Mouse (Mus musculus): ENCODE measurements around the gene Gnat2.

- TF ChIP-seq CTCF (conservative IDR thresholded peaks at IDR 0.05; ENCODE audit: low read length) (no peak), NANOG (IDR thresholded peaks at IDR 0.05; ENCODE audit: borderline replicate concordance, low read length) (no peak)
Measured at GRCm38 (mm10) chr3:108048306-108048705, 44.3 kb upstream of the Gnat2 start.

Measured in E14TG2a.4 (cell line).